Mouse (Mus musculus): Measurements from ENCODE around the gene 1700028P14Rik. TPM values are rescaled to one million over a fixed set of nuclear protein-coding genes. Genes with fewer than 3 reads are reported as not detected.

1700028P14Rik gene
- total RNA-seq (2023), result not detected in 2 replicates

GRCm38 (mm10) chr19:23652644-23653043, at the start of gene 1700028P14Rik:
TSS of gene 1700028P14Rik (minus strand) at chr19:23652812.

GRCm38 (mm10) chr19:23687296-23688021, 34.8 kb upstream of the 1700028P14Rik start, which contains the start of gene Ptar1:
TSS of gene Ptar1 (plus strand) at chr19:23687429.

Other genes with a start within 250 kb of the 1700028P14Rik start
- gene Mamdc2, start 204.4 kb downstream of the 1700028P14Rik start, total RNA-seq (2023), result 0.23 TPM in 1 of 2 replicates, not detected in the other
- gene Ptar1, start 34.6 kb upstream of the 1700028P14Rik start, total RNA-seq (2023), result 14.3 and 20.6 TPM in 2 replicates
- 9.5 and 12.8 TPM in 2 replicates for gene Apba1, start 106.1 kb upstream of the 1700028P14Rik start, total RNA-seq (2023)

All from neutrophil, adult 65 days (primary cell).